Mouse (Mus musculus) frontal cortex, postnatal 25 days (tissue): Measurements from ENCODE around the gene Pfdn2.
"Not testable (repeated sequence)": the region's sequence is repeated elsewhere in the genome, so short reads cannot be mapped to it uniquely, and the experiment has no call there.

ENCODE experiments used
- DNase-seq, 2 experiments: peaks; one replicate each; pipeline ENCODE4 v3.0.0; 2022; ENCODE audit warnings: low spot score in 2 of 2

The Pfdn2 gene

GRCm38 (mm10) chr1:171345225-171346094 lies at the start of gene Pfdn2, which contains the start of gene Nit1:
Gene Pfdn2 (plus strand): TSS chr1:171345670.
Gene Nit1 (minus strand): TSS chr1:171345646.
- peak; percentile 78 to 82 for DNase-seq

- no peak for DNase-seq
Measured at GRCm38 (mm10) chr1:171298226-171298625, 47.2 kb upstream of the Pfdn2 start.

- not testable (repeated sequence) for DNase-seq
Measured at GRCm38 (mm10) chr1:171306157-171306556, 39.3 kb upstream of the Pfdn2 start.

DNA sequence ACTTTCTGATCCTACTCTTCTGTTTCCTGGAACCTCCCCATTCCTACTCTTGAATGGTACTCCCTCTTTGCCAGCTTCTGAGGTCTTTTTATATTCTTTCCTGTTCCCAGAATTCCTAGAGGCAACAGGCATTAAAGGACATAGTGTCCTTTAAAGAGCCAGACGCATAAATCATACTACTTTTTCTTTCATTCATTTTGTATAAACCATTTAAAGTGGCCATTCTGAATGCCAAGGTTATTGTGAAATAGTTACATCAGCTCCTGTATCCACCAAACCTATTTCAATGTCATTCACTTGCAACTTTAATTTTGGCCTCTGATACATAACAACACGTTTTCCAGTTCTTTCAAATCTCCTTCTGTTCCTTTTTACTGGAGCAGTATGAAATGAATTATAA lies 36.1 kb upstream of the Pfdn2 start:
- DNase-seq: no peak

- no peak for DNase-seq
Measured at GRCm38 (mm10) chr1:171319748-171320147, 25.7 kb upstream of the Pfdn2 start.

DNA sequence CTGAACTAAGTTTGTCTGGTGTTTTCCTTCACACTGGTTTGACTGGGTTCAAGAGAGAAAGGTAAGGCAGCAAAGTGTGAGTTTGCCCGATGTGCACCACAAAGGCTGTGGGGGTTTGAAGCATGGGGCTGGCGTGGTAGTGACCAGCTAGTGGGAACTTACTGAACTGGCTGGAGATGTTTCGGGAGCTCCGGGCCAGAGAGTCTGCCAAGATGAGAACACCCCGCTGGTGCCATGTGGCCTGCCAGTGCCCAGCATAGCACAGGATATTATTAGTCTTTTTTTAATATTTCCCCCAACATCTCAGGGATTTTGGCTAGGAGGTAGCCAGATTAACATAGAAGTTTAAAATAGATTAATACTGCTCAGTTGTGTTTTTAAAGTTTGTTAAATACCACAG lies 25.3 kb upstream of the Pfdn2 start:
- no peak for DNase-seq

DNA sequence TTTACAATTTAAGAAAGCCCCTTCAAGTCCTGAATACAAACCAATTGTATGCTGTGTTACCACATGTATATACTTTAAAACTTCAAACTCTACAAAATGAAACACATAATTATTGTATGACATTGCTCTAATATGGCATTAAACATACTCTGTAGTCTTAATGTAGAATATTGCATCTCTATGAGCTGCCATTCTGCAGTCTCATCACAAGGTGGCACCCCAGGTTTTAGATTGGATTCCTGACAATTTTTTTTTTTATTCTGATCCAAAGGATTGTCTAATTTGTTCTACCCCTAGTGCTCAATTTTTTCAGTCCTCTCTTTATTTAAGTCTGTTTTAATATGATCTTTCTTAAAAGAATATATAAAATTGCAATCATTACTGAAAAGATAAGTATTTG lies 24.1 kb upstream of the Pfdn2 start:
- DNase-seq: no peak

GRCm38 (mm10) chr1:171322012-171322411 lies 23.5 kb upstream of the Pfdn2 start:
- DNase-seq: no peak

- DNase-seq: no peak
Measured at GRCm38 (mm10) chr1:171325571-171325970, 19.9 kb upstream of the Pfdn2 start.

- not testable (repeated sequence) for DNase-seq
Measured at GRCm38 (mm10) chr1:171326588-171326987, 18.9 kb upstream of the Pfdn2 start.

DNA sequence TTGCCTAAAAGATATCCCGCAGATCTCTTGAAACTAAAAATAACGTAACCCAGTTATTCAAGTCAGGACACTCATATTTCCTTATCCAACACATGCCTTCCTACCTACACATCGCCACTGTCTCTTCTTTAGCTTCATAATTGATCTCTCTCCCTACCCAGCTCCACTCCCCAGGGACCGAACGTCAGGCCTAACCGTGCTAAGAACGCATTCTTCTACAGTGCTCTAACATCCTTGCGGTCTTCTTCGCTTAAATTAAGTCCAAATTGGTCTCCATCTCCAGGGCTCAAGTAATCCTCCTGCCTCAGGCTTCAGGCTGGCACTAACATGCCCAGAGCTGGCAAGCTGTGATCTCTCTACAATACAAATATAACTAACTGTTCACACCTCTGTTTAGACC lies 17.2 kb upstream of the Pfdn2 start:
- no peak for DNase-seq

GRCm38 (mm10) chr1:171328839-171329432 lies 16.5 kb upstream of the Pfdn2 start, which contains the start of gene Dedd:
Gene Dedd (plus strand): TSS chr1:171329145.
- peak; percentile 86 for DNase-seq

GRCm38 (mm10) chr1:171329433-171330215 lies 15.8 kb upstream of the Pfdn2 start:
- DNase-seq: no peak

- DNase-seq: no peak
Measured at GRCm38 (mm10) chr1:171330216-171330560, 15.3 kb upstream of the Pfdn2 start.

DNA sequence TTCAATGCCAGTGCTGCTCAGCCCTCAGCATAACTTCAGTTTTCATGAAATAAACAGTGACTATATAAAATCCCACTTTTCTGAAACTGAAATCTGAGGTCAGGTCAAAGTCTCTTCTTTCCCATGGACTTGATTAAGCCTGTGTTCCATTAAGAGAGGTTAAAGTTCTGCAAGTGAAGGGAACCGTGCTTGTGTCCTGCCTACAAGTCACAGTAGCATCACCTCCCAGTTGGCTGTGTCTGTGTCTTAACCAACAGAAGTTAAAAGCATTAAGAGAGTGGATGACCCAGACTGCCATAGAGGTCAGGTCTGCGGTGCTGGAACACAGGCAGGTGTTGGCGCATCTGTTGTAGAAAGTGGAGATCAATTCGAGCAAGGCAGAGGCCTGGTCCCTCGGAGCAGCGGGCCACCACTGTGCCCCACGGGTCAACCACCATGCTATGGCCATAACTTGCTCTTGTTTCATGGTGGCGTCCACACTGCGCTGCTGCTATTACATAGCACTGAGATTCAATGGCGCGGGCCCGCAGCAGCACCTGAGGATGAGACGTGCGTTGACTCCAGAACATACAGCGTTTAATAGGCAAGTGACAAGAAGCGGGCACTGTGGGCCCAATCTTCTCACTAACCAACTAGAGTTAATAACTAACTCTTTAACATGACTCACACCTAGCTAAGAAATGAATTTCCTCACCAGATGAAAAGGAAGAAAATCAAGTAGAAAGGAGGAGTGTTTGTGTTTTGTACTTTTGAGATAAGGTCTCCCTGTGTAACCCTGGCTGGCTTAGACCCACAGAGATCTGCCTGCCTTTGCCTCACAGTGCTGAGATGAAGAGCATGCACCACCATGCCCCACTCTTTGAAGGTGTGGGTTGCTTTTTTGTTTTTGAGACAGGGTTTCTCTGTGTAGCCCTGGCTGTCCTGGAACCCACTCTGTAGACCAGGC lies 2.9 kb upstream of the Pfdn2 start:
- no peak for DNase-seq

DNA sequence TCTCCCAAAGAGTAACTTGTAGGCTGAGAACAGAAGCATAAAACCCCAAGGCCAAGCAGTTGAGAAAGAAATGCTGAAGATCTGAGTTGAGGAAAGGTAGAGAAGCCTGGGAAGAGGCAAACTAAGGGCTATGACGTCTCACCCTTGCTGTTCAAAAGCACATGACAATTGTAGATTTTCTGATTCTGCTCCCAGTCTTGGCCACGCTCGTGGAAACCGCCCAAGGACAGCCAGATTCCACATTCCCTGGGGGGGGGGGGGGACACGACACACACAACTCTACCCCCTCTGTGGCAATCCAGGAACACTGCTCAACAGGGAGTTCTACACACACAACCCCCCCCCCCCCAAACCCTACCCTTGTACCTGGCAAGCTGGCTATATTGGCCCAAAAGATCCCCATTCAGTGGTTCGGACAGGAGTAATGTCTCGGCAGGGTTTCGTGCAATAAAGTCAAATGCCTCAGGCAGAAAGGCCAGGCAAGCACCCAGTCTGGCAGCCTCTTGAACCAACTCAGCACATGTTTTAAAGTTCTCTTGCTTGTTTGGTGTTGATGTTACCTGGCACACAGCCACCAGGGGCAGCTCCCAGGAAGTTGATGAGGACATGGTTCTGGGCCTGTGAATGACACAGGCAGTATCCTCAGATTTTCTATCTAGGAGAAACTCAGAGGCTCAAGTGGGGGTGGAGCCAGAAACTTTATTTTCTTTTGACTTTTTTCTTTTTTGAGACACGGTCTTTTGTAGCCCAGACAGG lies 1.4 kb upstream of the Pfdn2 start:
- no peak for DNase-seq

DNA sequence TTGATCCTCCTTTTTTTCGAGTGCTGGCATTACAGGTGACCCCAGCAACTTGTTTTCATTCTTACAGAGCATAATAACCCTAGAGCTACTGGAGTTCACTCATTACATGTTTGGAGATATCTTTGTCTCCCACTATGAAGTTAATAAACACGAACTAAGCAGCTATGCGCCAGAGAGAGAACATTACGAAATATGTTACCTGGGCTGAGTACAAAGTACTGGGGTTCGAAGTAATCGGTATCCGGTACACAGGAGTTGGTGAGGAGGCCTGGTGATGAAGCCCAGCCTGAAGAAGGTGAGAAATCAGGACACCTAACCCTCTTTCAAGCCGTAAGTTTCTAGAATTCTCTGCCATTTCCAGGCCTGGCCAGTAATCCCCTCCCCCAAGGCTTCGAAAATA lies 755 bp upstream of the Pfdn2 start:
- no peak for DNase-seq

GRCm38 (mm10) chr1:171346095-171346450 lies 603 bp downstream of the Pfdn2 start:
- no peak for DNase-seq

- no peak for DNase-seq
Measured at GRCm38 (mm10) chr1:171348665-171349064, 3.2 kb downstream of the Pfdn2 start.

- no peak for DNase-seq
Measured at GRCm38 (mm10) chr1:171349210-171349609, 3.7 kb downstream of the Pfdn2 start.
